Mouse (Mus musculus) heart, postnatal 0 days (tissue): Measurements from ENCODE around the gene Ntm.

Source experiments
- CTCF ChIP-seq: IDR thresholded peaks from 2 replicates; pipeline ENCODE4 v1.5.1; 2016; ENCODE audit warnings: antibody characterized with exemption, control low read depth, low read depth
- EP300 ChIP-seq: IDR thresholded peaks from 2 replicates; pipeline ENCODE4 v1.6.1; 2016; ENCODE audit warnings: antibody characterized with exemption, low read depth

DNA sequence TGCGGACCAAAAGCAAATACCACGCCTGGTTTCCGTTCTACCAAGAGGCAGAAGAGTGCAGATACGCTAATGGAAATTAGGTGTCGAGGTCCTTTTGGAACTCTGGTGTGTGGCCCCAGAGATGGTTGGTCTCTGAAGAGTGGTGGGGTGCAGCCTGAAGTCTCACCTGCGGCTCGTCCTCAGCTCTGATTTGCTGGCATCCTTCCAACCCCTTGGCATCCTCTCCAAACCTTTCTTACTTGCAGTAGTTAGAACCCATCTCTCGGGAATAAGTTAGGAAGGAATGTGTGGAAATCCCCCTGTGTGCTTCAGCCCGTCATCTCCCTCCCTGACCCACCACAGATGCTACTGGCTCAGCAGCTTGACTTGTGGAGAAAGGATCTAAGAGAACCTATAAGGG, 367.6 kb downstream of the Ntm start:
- no peak for TF ChIP-seq CTCF
- TF ChIP-seq EP300, result no peak
